Mouse (Mus musculus): ENCODE data around the gene St7.
"Not testable (repeated sequence)": the region's sequence is repeated elsewhere in the genome, so short reads cannot be mapped to it uniquely, and the experiment has no call there.

Gene St7

GRCm38 (mm10) chr6:17692647-17693046 is at the start of gene St7:
Gene St7 (plus strand): TSS chr6:17692933.
- no peak for DNase-seq

- no peak for DNase-seq
These were observed 46.6 kb upstream of the St7 start for GRCm38 (mm10) chr6:17646107-17646506.

- no peak for DNase-seq
These were observed 40.6 kb upstream of the St7 start for GRCm38 (mm10) chr6:17652132-17652531.

DNA sequence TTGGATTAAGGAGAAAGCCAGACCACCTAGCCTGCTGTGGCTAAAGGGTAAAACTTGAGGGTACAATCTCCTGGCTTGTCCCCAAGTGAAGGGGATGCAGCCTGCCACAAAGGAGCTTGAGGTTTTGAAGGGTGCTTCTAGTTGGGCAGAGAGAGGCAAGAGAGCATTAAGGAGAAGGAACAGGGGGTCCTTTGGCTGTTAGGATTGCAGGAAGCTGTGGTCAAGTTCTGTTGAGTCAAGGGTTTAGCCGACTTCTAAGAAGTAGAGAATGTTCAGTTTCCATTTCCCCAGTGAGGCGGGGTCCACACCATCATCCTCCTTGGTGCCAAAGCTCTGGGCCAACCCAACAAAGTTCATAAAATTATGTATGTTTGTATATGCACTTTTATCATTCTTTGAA is 37.7 kb upstream of the St7 start:
- DNase-seq = no peak

- peak; percentile 37 to 70 for DNase-seq
These were observed 35.4 kb upstream of the St7 start for GRCm38 (mm10) chr6:17657308-17657707.

DNA sequence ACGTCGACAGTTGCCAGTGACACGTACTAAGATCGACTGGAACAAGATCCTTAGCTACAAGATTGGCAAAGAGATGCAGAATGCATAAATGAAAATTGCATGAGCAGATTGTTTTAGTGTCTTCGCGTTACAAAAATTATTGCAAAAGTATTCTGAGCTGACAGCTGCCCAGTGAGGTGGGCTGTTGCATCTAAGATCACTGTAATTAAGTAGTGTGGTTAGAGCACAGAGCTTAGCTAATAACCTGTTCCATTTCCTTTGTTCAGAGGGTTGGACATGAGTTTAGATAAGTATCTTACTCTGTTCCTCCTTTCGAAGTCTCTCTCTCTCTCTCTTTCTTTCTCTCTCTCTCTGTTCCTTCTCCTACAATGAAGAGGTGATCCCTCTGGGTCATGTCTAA is 27.4 kb upstream of the St7 start:
- DNase-seq = no peak

- DNase-seq = no peak
These were observed 26.7 kb upstream of the St7 start for GRCm38 (mm10) chr6:17666024-17666423.

- no peak for DNase-seq
These were observed 24.9 kb upstream of the St7 start for GRCm38 (mm10) chr6:17667813-17668212.

DNA sequence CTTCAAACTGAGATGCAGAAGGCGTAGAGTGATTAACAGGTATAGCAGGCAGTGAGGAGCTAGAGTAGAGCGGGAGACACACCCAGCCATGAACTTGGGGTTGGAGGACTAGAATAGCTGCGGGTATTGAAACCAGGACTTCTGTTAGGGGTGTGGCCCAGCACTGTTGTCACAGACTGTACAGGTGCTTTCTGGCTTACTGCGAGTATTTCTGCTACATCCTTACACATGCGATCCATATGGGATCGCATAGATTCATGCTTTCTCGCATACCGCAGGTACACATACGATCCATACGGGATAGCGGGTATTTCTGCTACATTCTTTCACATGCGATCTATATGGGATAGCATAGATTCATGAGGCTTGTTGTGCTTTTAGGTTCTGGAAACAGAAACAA is 24.4 kb upstream of the St7 start:
- no peak for DNase-seq

GRCm38 (mm10) chr6:17669826-17670225 is 22.9 kb upstream of the St7 start:
- DNase-seq = no peak

- peak; percentile 80 to 84 for DNase-seq
These were observed 17.5 kb upstream of the St7 start for GRCm38 (mm10) chr6:17675019-17675756.

DNA sequence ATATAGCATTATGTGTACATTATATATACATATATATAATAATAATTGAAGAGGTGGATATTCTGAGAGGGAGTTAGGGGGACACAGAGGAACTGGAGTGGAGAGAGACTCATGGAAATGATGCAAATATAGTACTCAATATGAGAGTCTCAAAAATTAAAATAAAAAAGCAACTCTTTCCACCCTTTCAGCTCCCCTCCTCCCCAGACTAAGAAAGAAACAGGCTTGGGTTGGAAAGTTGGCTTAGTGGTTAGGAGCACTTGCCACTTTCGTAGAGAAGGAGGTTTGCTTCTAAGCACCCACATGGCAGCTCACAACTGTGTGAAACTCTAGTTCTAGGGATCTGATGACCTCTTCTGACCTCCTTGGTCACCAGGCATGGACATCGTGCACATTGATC is 15.7 kb upstream of the St7 start:
- no peak for DNase-seq

- DNase-seq = no peak
These were observed 12.3 kb upstream of the St7 start for GRCm38 (mm10) chr6:17680266-17680925.

- DNase-seq = no peak
These were observed 10.9 kb upstream of the St7 start for GRCm38 (mm10) chr6:17681810-17682209.

DNA sequence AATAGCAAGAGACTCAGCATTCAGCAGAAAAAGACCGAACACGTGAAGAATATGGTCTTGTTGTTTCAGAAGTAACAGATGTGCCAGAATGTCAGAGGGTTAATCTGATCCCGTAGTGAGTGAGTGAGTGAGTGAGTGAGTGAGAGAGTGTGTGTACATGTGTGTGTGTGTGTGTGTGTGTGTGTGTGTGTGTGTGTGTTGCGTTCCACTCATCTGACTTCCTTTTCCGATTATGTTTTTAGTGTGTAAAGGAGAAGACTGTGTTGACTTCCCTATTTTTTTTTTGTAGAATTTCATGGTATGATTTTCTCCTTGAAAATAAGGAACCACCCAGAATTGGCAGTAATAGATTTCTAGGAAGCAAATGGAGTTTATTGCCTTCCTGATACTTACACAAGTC is 4.1 kb upstream of the St7 start:
- DNase-seq = no peak

- DNase-seq = peak; percentile 63 to 69
These were observed 1.2 kb downstream of the St7 start for GRCm38 (mm10) chr6:17693726-17694549.

DNA sequence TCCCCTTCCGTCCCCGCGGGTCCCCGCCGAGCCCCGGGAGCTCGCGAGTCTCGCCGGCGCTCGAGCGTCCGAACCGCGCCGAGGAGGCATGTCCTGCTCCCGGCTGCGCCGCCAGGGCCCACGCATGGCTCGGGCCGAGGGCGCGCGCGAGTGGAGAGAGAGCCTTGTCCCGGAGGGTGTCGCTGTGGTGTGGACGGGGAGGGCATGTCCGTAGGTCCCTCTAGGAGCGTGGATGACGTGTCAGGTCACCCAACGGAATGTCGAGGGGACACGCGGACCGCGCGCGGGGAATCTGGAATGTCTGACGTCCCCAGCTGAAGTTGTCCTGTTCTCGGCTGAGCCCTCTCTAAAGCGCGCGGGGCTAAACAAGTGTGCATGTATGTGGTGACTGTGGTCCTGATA is 1.8 kb downstream of the St7 start:
- DNase-seq = peak; percentile 74 to 77

GRCm38 (mm10) chr6:17696321-17696734 is 3.6 kb downstream of the St7 start:
- DNase-seq = peak; percentile 60 to 66

GRCm38 (mm10) chr6:17700936-17701612 is 8.3 kb downstream of the St7 start:
- no peak for DNase-seq

GRCm38 (mm10) chr6:17704038-17704437 is 11.3 kb downstream of the St7 start:
- not testable (repeated sequence) for DNase-seq

- DNase-seq = no peak
These were observed 13.2 kb downstream of the St7 start for GRCm38 (mm10) chr6:17705973-17706372.

DNA sequence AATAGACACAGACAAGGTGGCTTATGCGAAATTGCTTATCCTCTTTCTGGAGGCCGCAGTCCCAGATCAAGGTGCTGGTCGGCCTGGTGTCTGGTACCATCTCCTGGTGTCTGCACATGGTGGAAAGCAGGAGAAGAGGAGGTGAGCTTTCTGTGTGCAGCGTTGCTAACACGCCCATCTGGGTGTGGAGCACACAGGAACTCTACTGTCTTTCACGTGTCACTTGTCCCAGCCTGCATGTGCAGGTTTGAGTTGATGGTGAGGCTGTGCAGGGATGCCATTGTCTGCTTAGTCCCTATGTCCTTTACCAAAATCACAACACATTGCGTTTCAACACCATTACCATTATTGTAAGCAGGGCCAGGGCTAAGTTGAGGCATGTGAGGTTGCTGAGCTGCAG is 26.2 kb downstream of the St7 start:
- no peak for DNase-seq

- DNase-seq = no peak
These were observed 26.7 kb downstream of the St7 start for GRCm38 (mm10) chr6:17719423-17719822.
